Mouse (Mus musculus): Measurements from ENCODE around the gene Slc5a4b.

GRCm38 (mm10) chr10:76033119-76033455, 77.7 kb downstream of the Slc5a4b start:
- TF ChIP-seq GATA1 (IDR thresholded peaks at IDR 0.05; ENCODE audit: borderline replicate concordance, low read length) (no peak), FLI1 (IDR thresholded peaks at IDR 0.05; ENCODE audit: low read length) (no peak)

Measured in megakaryocyte, embryonic 14.5 days (primary cell).